Mouse (Mus musculus) kidney, postnatal 14 days (tissue): Measurements from ENCODE around the gene Eef1akmt3.
A peak's percentile ranks its signal among the peaks of the same experiment; 100 is the strongest.
"Not testable (repeated sequence)": the region's sequence is repeated elsewhere in the genome, so short reads cannot be mapped to it uniquely, and the experiment has no call there.

Experiments used
- DNase-seq: peaks from one replicate; pipeline ENCODE4 v3.0.0; 2022; ENCODE audit warnings: mixed read lengths

Eef1akmt3 gene

DNA sequence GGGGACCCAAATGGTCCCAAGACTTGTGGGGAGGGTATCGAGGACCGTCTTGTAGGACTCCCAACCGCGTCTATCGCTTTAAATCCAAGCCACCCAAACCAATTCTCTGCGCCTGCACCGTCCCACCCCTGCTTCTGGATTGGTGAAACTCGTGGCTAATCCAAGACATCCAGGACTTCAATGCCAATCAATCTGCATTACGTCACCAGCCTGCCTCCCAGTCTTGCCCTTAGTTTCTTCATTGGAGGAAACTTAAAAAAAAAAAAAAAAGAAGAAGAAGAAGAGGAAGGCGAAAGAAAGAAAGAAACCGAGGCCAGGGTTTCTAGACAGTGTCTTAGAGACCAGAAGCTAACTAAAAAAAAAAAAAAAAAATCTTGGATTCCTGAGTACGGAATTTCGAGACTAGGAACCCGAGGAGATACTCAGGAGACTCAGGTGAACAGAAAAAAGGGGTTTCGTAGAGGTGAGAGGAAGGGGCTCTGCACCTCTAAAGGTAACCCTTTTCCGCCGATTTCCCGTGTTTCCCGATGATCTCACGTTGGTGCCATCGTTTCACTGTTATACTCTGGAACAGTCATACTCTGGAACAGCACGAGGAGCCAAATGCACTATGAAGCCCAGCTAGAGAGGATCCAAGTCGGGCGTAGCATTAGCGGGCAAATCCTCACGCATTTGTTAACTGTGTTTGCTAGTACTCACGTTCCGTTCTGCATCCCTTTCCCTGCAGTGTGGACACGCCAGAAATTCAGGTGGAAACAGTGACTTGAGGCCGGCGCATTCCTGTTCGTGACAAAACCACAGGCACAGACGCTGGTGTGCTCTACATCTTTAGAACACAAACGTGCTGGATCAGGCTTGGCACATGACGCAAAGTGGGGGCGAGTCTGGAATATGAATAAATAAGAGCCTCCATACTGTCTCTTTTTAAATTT, 29.1 kb upstream of the Eef1akmt3 start, which contains the start of gene Tspan31:
TSS of gene Tspan31 (minus strand) at position 75 of the 932 bp plus-strand sequence.
- DNase-seq: peak; percentile 96

DNA sequence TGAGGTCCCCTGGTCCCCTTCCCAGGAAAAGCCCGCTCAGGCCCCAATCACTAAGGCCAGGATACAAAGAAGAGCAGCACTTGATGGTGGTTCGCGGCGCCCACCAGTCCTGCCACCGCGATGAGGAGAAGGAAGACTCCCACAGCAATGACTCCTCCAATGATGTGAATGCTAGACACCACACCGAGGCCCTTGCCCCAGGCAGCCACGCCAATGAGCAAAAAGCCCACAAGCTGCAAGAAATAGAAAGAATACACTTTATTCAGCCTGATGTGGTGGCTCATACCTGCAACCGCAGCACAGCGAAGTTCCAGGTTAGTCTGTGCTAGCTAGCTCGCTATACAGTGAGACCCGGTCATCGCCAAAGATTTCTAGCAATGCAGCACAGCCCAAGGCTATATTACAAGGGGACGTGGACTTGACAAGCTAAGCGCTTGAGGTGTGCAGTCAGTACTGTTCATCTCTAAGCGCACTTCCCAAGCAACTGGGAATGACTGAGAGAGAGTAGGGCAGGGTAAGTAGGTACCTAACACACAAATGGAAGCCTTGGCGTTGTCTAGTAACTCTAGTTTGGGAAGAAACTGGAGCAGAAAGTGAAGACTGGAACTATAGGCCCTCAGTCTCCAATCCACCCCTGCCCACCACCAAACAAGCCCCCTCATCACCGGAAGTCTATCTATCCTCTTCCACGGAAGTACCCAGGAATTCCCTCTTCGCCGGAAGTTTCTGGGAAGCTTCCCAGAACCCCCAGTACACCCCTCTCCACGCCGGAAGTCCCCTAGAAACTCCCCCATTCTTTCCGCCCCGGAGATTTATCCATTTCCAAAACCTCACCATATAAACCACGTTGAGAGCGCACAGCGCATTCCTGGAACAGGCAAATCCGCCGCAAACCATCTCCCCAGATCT, 28.2 kb upstream of the Eef1akmt3 start:
- DNase-seq: no peak

GRCm38 (mm10) chr10:127068360-127069038, 27.2 kb upstream of the Eef1akmt3 start:
- DNase-seq: no peak

DNA sequence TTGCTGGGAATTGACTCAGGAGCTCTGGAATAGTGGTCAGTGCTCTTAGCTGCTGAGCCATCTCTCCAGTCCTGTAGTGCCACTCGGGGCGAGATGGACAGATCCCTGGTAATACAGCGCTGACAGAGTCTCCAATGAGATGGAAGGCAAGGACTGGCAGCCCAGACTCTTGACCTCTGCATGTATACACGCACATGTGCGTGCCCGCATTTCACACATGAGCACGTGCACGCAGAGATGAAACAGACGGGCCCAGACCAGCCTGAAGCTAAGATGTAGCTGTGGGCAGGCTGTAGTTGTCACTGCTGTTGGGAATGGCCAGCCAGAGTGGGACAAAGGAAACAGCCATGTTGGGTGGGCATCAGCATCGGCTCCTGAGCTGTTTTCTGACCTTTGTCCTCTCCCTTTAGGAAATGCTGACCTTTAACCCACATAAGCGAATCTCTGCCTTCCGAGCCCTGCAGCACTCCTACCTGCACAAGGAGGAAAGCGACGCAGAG, 25.3 kb upstream of the Eef1akmt3 start:
- no peak for DNase-seq

GRCm38 (mm10) chr10:127065981-127066380, 24.7 kb upstream of the Eef1akmt3 start:
- no peak for DNase-seq

DNA sequence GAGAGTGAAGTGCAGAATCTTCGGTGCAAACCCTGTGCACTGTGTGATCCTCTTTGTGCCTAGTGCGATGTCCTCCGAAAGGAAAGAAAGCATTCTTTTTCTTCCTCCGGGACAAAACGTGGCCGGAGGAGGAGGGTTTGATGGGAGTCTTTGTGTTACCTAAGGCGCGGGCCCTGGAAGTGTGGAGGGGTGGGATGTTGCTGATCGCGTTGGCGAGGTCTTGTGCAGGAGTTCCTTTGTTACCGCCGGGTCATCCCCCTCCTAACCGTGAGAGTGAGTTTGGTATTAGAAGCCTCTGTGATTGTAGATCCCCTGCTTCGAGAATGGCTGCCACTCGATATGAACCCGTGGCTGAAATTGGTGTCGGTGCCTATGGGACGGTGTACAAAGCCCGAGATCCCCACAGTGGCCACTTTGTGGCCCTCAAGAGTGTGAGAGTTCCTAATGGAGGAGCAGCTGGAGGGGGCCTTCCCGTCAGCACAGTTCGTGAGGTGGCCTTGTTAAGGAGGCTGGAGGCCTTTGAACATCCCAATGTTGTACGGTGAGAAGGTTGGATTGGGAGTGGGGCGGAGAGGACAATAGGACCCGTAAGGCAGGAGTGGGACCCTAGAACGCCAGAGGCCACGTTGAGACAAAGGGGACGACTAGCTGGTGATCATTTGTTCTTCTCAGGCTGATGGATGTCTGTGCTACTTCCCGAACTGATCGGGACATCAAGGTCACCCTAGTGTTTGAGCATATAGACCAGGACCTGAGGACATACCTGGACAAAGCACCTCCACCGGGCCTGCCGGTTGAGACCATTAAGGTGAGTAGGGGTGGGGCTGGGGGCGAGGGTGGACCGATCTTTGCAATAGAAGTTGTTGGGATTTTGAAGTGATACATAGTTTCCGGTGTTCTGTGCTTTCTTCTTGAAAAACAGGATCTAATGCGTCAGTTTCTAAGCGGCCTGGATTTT, 22.9 kb upstream of the Eef1akmt3 start:
- DNase-seq: peak; percentile 33

- DNase-seq: peak; percentile 99
Measured at GRCm38 (mm10) chr10:127063239-127063872, 22.0 kb upstream of the Eef1akmt3 start, which contains the start of gene Cdk4. Cdk4 (plus strand) TSS chr10:127063534.

- no peak for DNase-seq
Measured at GRCm38 (mm10) chr10:127062503-127062902, 21.2 kb upstream of the Eef1akmt3 start.

- DNase-seq: not testable (repeated sequence)
Measured at GRCm38 (mm10) chr10:127062101-127062500, 20.8 kb upstream of the Eef1akmt3 start.

DNA sequence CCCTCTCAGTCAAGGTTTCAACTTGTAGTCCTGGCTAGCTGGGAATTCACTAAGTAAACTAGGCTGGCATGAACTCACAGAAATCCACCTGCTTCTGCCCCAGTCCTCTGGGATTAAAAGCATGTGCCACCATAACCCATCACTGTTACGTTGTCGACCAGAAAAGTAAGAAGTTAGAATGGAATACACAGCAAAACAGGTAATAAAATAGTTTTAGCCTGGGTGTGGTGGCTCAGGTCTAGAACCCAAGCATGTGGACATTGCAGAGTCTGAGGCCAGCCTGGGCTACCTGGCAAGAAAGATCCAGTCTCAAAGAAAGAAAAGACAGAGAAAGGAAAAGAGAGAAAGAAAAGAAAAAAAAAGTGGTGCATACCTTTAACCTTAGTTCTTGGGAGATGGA, 20.2 kb upstream of the Eef1akmt3 start:
- DNase-seq: no peak

DNA sequence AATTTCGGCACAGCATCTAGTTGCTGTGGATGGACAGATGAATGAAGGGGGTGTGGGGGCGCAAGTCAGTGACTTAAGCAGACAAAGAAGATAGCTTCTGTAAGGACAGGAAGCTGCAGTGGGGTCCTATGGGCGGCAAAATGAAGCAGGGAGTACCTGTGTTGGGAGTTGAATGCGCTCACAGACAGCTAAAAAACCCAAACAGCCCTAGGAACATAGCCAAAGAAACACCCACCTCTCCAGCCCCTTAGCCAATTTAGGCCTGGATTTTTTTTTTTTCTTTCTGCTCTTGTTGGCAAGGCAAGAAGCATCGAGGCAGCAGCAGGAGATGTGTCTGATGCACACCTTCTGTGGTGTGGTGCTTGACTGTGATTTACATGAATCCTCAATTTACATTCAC, 19.8 kb upstream of the Eef1akmt3 start:
- DNase-seq: no peak

GRCm38 (mm10) chr10:127059968-127060916, 18.9 kb upstream of the Eef1akmt3 start, which contains the start of gene March9:
March9 (minus strand) TSS chr10:127060184.
- DNase-seq: peak; percentile 89

- peak; percentile 40 for DNase-seq
Measured at GRCm38 (mm10) chr10:127059174-127059967, 18.1 kb upstream of the Eef1akmt3 start.

DNA sequence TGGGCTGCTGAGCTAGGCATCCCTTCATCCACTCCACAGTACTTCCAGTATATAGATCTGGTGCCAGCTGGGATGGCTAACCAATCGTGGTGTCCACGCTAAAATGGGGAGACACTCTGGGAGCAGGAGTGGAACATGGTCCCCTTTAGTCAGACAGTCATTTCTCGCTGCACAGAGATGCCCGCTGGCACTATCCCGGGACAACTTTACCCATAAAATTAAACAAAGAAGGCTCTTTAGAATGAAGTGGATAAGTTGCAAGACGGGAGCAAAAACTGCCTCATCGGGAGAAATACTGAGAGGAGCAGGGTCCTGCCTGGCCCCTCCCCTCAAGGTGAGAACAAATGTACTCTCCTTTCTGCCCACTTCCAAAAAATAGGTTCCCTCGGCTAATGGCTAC, 17.4 kb upstream of the Eef1akmt3 start:
- no peak for DNase-seq

DNA sequence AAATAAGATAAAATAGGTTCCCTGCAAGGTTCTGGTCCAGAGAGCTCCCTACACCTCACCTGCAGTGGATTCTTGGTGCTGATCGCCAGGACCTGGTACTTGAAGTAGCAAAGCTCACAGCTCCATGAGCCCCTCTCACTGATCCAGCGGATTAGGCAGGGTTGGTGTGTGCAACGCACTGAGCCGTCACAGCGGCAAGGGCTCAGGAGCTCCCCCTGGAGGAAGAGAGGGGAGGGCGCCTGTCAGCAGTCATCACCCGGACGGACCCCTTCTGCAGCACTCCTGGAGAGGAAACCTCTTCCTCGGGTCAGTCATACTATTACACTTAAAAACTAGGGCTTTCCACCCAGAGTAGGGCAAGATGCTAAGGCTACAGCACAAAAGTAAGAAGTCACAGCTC, 16.8 kb upstream of the Eef1akmt3 start:
- DNase-seq: peak; percentile 86

GRCm38 (mm10) chr10:127056490-127056889, 15.2 kb upstream of the Eef1akmt3 start:
- no peak for DNase-seq

DNA sequence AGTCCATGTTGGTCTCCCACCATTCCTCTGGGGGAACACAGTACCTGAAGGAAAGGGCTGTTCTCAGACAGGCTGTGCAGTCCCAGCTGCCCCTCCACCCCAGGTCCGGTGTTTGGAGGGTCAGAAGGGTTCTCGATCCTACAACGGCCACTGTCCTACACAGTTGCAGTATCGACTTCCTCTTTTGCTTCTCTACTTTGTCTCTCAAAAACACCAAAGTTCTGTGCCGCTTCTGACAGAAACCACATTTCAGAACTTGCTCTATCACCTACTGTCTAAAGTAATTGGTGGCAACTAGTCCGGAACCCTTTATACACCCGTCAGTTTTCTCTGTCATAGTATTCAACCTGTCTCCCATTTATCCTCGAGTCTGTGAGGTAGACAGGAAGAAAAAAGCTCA, 14.1 kb upstream of the Eef1akmt3 start:
- DNase-seq: no peak

DNA sequence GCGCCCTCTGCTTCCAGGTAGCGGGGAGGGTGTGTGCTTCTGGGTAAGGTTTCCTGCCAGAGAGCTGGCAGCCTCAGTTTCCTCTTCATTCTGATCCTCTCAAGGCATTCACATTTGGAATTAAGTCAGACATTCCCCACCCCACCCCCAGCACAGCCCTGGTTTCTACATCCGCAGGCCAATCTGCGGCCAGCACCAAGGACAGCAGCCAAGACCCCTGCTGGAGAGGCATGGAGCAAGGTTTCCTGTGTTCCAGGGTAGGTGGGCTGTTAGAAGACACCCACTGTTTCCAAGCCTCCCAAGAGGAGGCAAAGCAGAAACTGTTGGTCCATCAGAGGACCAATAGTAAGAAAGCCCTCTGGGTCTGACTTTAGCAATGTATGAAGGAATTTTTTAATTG, 13.3 kb upstream of the Eef1akmt3 start:
- no peak for DNase-seq

GRCm38 (mm10) chr10:127050119-127050474, 8.8 kb upstream of the Eef1akmt3 start:
- no peak for DNase-seq
